Mouse (Mus musculus): Measurements from ENCODE around the gene Pde12.

DNA sequence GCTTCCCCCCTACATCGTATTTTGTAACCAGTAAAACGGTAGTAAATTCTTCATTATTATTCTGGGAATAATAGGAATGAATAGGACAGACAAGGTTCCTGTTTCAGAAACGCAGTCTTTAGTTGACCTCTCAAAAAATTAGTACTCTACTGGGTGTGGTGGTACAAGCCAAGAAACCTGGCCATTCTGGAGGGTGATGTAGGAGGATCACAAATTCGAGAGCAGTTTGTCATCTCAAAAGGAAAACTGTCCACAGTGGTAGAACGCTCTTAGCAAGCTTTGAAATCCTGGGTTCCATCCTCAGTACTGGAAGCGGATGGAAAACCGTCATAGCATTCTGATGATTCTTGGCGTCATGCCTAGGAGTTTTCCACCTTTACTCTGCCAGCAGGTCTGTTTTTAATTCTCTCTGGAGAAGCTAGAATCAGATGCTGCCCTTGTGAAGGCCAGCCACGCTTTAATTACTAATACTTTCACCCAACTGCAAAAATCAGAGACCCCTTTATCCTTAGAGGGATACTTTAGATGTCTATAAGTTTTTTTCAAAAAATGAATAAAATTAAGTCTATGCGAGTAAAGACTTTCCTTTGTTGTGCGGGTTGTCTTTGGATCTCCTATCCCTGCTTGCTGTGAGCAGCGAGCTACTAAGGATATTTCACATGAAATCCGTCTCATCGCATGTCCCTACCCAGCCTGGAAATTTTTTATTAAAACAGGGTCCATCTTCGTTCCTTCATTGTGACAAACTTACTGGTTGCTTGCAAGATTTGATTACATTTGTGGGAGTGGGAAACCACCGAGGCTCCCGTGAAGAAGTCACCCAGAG, 32.4 kb downstream of the Pde12 start:
- TF ChIP-seq CTCF (IDR thresholded peaks at IDR 0.05; ENCODE audit: insufficient read depth, low read length) (no peak), POLR2A (IDR thresholded peaks at IDR 0.05; ENCODE audit: borderline replicate concordance, extremely low read depth, low read depth, low read length) (no peak)
